Mouse (Mus musculus) CH12.LX (cell line): Measurements from ENCODE around the gene Gm20388. TPM values are rescaled to one million over a fixed set of nuclear protein-coding genes. Genes with fewer than 3 reads are reported as not detected.

ENCODE experiments used
- DNase-seq: peaks from one replicate; pipeline ENCODE4 v3.0.0-alpha.2; 2013; ENCODE audit errors: extremely low read depth
- H3K27ac ChIP-seq: 2 replicates; pipeline ENCODE4 v1.5.1; 2012; ENCODE audit warnings: low read depth, mild to moderate bottlenecking, control low read depth, moderate library complexity; ENCODE audit not compliant: insufficient read depth
- H3K27me3 ChIP-seq: replicated peaks from 2 replicates; pipeline ENCODE3; 2012; ENCODE audit warnings: inconsistent platforms
- H3K36me3 ChIP-seq, 2 experiments: replicated peaks in 1 of 2; 2 replicates each; pipeline versions ENCODE3 to v1.6.1; 2012; ENCODE audit warnings: inconsistent platforms in 1 of 2, low read length in 1 of 2, mild to moderate bottlenecking in 1 of 2, mixed read lengths in 1 of 2, moderate library complexity in 1 of 2; ENCODE audit not compliant: control insufficient read depth in 1 of 2, insufficient read depth in 1 of 2
- H3K4me1 ChIP-seq, 2 experiments: 2 replicates each; pipeline ENCODE4 v1.6.1; 2012; ENCODE audit warnings: inconsistent platforms in 1 of 2, moderate library complexity in 1 of 2; ENCODE audit not compliant: insufficient read depth in 2 of 2, control insufficient read depth in 1 of 2
- H3K4me2 ChIP-seq: 2 replicates; pipeline ENCODE4 v1.6.1; 2012; ENCODE audit warnings: low read depth, mild to moderate bottlenecking, control low read depth; ENCODE audit not compliant: poor library complexity, insufficient read depth, severe bottlenecking
- H3K4me3 ChIP-seq, 3 experiments: fragments of 150-350 bp in 1 of 3; sonication (generic) in 1 of 3; replicated peaks in 1 of 3; 2 replicates each; pipeline versions ENCODE3 to v1.5.1; 2011 to 2012; ENCODE audit warnings: low read depth in 2 of 3, low read length in 2 of 3, mild to moderate bottlenecking in 2 of 3, moderate library complexity in 2 of 3, control low read depth in 1 of 3, improper control_type of control experiment in 1 of 3, inconsistent platforms in 1 of 3, mixed read lengths in 1 of 3; ENCODE audit not compliant: poor library complexity in 1 of 3
- H3K79me2 ChIP-seq: replicated peaks from 2 replicates; pipeline ENCODE4 v1.6.1; 2012; ENCODE audit warnings: mild to moderate bottlenecking, moderate library complexity; ENCODE audit not compliant: control insufficient read depth, poor library complexity, insufficient read depth, severe bottlenecking; ENCODE audit errors: extremely low read depth
- H3K9ac ChIP-seq: 2 replicates; pipeline ENCODE4 v1.6.1; 2012; ENCODE audit warnings: low read depth, mild to moderate bottlenecking, control low read depth, moderate library complexity; ENCODE audit not compliant: insufficient read depth
- H3K9me3 ChIP-seq: replicated peaks from 2 replicates; pipeline ENCODE3; 2012; ENCODE audit warnings: low read length, inconsistent platforms, mixed read lengths
- CHD1 ChIP-seq: IDR thresholded peaks from 2 replicates; pipeline ENCODE4 v1.6.1; 2012; ENCODE audit warnings: low read depth, low read length, improper control_type of control experiment, inconsistent platforms
- CHD2 ChIP-seq: IDR thresholded peaks from 2 replicates; pipeline ENCODE4 v1.6.1; 2011; ENCODE audit warnings: low read length, improper control_type of control experiment
- CTCF ChIP-seq, 2 experiments: IDR thresholded peaks in 1 of 2; conservative IDR thresholded peaks in 1 of 2; 2 replicates each; pipeline ENCODE4 v1.5.1; 2011 to 2012; ENCODE audit warnings: low read depth in 2 of 2, low read length in 2 of 2, improper control_type of control experiment in 1 of 2, inconsistent platforms in 1 of 2, mild to moderate bottlenecking in 1 of 2, moderate library complexity in 1 of 2
- E2F4 ChIP-seq: IDR thresholded peaks from 2 replicates; pipeline ENCODE4 v1.6.1; 2011; ENCODE audit warnings: low read depth, low read length, improper control_type of control experiment; ENCODE audit not compliant: insufficient replicate concordance
- ELF1 ChIP-seq: IDR thresholded peaks from 2 replicates; pipeline ENCODE4 v1.6.1; 2014; ENCODE audit warnings: low read depth, mild to moderate bottlenecking, inconsistent platforms, low read length, improper control_type of control experiment
- GABPA ChIP-seq: IDR thresholded peaks from 2 replicates; pipeline ENCODE4 v1.6.1; 2012; ENCODE audit warnings: low read depth, low read length, improper control_type of control experiment, inconsistent platforms; ENCODE audit not compliant: insufficient replicate concordance
- HCFC1 ChIP-seq: IDR thresholded peaks from 2 replicates; pipeline ENCODE4 v1.6.1; 2012; ENCODE audit warnings: low read depth, mild to moderate bottlenecking, inconsistent platforms, low read length, improper control_type of control experiment
- IRF4 ChIP-seq: IDR thresholded peaks from 2 replicates; pipeline ENCODE4 v1.6.1; 2014; ENCODE audit warnings: low read depth, mild to moderate bottlenecking, inconsistent platforms, low read length, improper control_type of control experiment
- JUND ChIP-seq: conservative IDR thresholded peaks from 2 replicates; pipeline ENCODE4 v1.6.1; 2011; ENCODE audit warnings: low read depth, low read length, improper control_type of control experiment
- KAT2A ChIP-seq: IDR thresholded peaks from 2 replicates; pipeline ENCODE4 v1.6.1; 2012; ENCODE audit warnings: low read length, improper control_type of control experiment, inconsistent platforms; ENCODE audit not compliant: insufficient replicate concordance
- MAX ChIP-seq: IDR thresholded peaks from 2 replicates; pipeline ENCODE4 v1.6.1; 2011; ENCODE audit warnings: low read length, improper control_type of control experiment
- MEF2A ChIP-seq: IDR thresholded peaks from 2 replicates; pipeline ENCODE4 v1.6.1; 2014; ENCODE audit warnings: low read depth, mild to moderate bottlenecking, inconsistent platforms, low read length, improper control_type of control experiment, borderline replicate concordance
- MXI1 ChIP-seq: IDR thresholded peaks from 2 replicates; pipeline ENCODE4 v1.6.1; 2011; ENCODE audit warnings: mild to moderate bottlenecking, low read depth, low read length, improper control_type of control experiment
- MYC ChIP-seq: IDR thresholded peaks from 2 replicates; pipeline ENCODE4 v1.6.1; 2011; ENCODE audit warnings: low read depth, mild to moderate bottlenecking, improper control_type of control experiment, low read length
- NRF1 ChIP-seq: IDR thresholded peaks from 2 replicates; pipeline ENCODE4 v1.6.1; 2014; ENCODE audit warnings: low read depth, mild to moderate bottlenecking, inconsistent platforms, low read length, improper control_type of control experiment, moderate library complexity
- POLR2A ChIP-seq: IDR thresholded peaks from 2 replicates; pipeline ENCODE4 v1.6.1; 2011; ENCODE audit warnings: low read depth, mild to moderate bottlenecking, improper control_type of control experiment, low read length
- RCOR1 ChIP-seq: conservative IDR thresholded peaks from 2 replicates; pipeline ENCODE4 v1.6.1; 2012; ENCODE audit warnings: low read depth, mild to moderate bottlenecking, inconsistent platforms, low read length, improper control_type of control experiment
- SMC3 ChIP-seq: IDR thresholded peaks from 2 replicates; pipeline ENCODE4 v1.6.1; 2011; ENCODE audit warnings: low read depth, low read length, improper control_type of control experiment
- TBP ChIP-seq: conservative IDR thresholded peaks from 2 replicates; pipeline ENCODE4 v1.6.1; 2011; ENCODE audit warnings: low read depth, low read length, improper control_type of control experiment
- TCF12 ChIP-seq: IDR thresholded peaks from 2 replicates; pipeline ENCODE4 v1.6.1; 2014; ENCODE audit warnings: low read depth, mild to moderate bottlenecking, inconsistent platforms, low read length, improper control_type of control experiment
- USF2 ChIP-seq: conservative IDR thresholded peaks from 2 replicates; pipeline ENCODE4 v1.6.1; 2011; ENCODE audit warnings: low read depth, low read length, improper control_type of control experiment
- ZC3H11A ChIP-seq: IDR thresholded peaks from 2 replicates; pipeline ENCODE4 v1.6.1; 2012; ENCODE audit warnings: low read depth, mild to moderate bottlenecking, inconsistent platforms, low read length, improper control_type of control experiment
- ZNF384 ChIP-seq: IDR thresholded peaks from 2 replicates; pipeline ENCODE4 v1.6.1; 2012; ENCODE audit warnings: low read depth, low read length, improper control_type of control experiment, inconsistent platforms
- dilution Hi-C: fragments of 300-500 bp; cut with MboI; formaldehyde crosslinking; loops from 2 replicates; pipeline ENCODE4 v1.14.3; 2020; ENCODE audit warnings: low sequenced_read_pairs; ENCODE audit not compliant: extremely low pct_unique_long_range_greater_than_20kb, extremely low pct_ligation_motif_present
- in situ Hi-C: fragments of 300-500 bp; cut with MboI; formaldehyde crosslinking; loops from 3 replicates; pipeline ENCODE4 v1.14.3; 2019; ENCODE audit warnings: low sequenced_read_pairs, low pct_ligation_motif_present, low pct_unique_long_range_greater_than_20kb, mixed read lengths
- polyA plus RNA-seq: library from polyadenylated mRNA; unstranded; fragments of >175 nt; gene quantifications from 2 replicates; pipeline ENCODE4 v1.2.1, GENCODE M21; 2012; ENCODE audit warnings: low read depth; ENCODE audit not compliant: insufficient read length
- total RNA-seq, 2 experiments: library from RNA; depleted of rRNA; stranded (reverse); fragments of 300-350 nt in 1 of 2; fragments of >200 nt in 1 of 2; gene quantifications; 2 replicates each; pipeline ENCODE4 v1.2.3; 2012 to 2014

The Gm20388 gene
- total and polyA plus RNA-seq, 3 experiments, result 14.8 to 26.3 (median 22.2) TPM

GRCm38 (mm10) chr8:121647511-121648215 lies 1737.0 kb downstream of the Gm20388 start:
- no peak for DNase-seq
- peaks cover 14% of the 10 kb centered on the region for H3K9me3 ChIP-seq
- H3K79me2 ChIP-seq, result no peaks in the 10 kb centered on the region
- no peak overlapping the region for H3K4me3 ChIP-seq
- H3K9ac ChIP-seq, result no peak overlapping the region
- peaks cover 76% of the 10 kb centered on the region for H3K27me3 ChIP-seq
- in situ Hi-C loops, result no loop called here
- H3K36me3 ChIP-seq, result no peaks in the 10 kb centered on the region
- TF ChIP-seq CHD1 (no peak), TCF12 (no peak), MXI1 (no peak), MAX (no peak), KAT2A (no peak), ZC3H11A (no peak), TBP (no peak), CHD2 (no peak), RCOR1 (no peak), IRF4 (no peak), MEF2A (no peak), ELF1 (no peak), CTCF (conservative IDR thresholded peaks at IDR 0.05 in 1 of 2, IDR thresholded peaks at IDR 0.05 in 1 of 2; ENCODE audit: low read depth in 2 of 2, low read length in 2 of 2) (no peak), NRF1 (no peak), POLR2A (no peak), E2F4 (no peak), USF2 (no peak), HCFC1 (no peak)
- no peak overlapping the region for H3K4me2 ChIP-seq
- dilution Hi-C loops, result no loop called here
- no peaks in the 10 kb centered on the region for H3K4me1 ChIP-seq
- H3K27ac ChIP-seq, result no peak overlapping the region

- no peak for TF ChIP-seq SMC3
- TF ChIP-seq MAX, result no peak
- TF ChIP-seq ZNF384, result no peak
- no peak for TF ChIP-seq JUND
- TF ChIP-seq MXI1, result no peak
- no peak for TF ChIP-seq MYC
- TF ChIP-seq GABPA, result no peak
- TF ChIP-seq MEF2A, result no peak
- no peak for TF ChIP-seq POLR2A
- H3K79me2 ChIP-seq, result no peaks in the 10 kb centered on the region
- H3K27me3 ChIP-seq, result peaks cover 68% of the 10 kb centered on the region
- H3K4me3 ChIP-seq, result no peak overlapping the region
- dilution Hi-C loops (no loop called here), in situ Hi-C loops (no loop called here)
- H3K9ac ChIP-seq, result no peak overlapping the region
- no peaks in the 10 kb centered on the region for H3K36me3 ChIP-seq
- H3K4me1 ChIP-seq, result no peaks in the 10 kb centered on the region
- DNase-seq, result no peak
- H3K9me3 ChIP-seq, result peaks cover 22% of the 10 kb centered on the region
- no peak overlapping the region for H3K27ac ChIP-seq
- no peak overlapping the region for H3K4me2 ChIP-seq
Observed at GRCm38 (mm10) chr8:121648451-121648850, 1737.8 kb downstream of the Gm20388 start.
